Mouse (Mus musculus) lung, adult 2 months (tissue): ENCODE measurements at regions not wholly inside any gene's neighbourhood (a gene's known extent, or its start where the extent isn't known, plus 50 kb on each side); places are given as distances from the start of the nearest gene placed in this dataset.

ENCODE experiments used
- DNase-seq: peaks from one replicate; pipeline ENCODE4 v3.0.0; 2022
- H3K4me1 ChIP-seq: fragments of 200-500 bp; 2 replicates; pipeline ENCODE4 v1.6.1; 2011; ENCODE audit warnings: low read length; ENCODE audit not compliant: control insufficient read depth, insufficient read depth
- H3K4me3 ChIP-seq: fragments of 200-500 bp; replicated peaks from 2 replicates; pipeline ENCODE3; 2011; ENCODE audit warnings: low read depth, mild to moderate bottlenecking, control low read depth, low read length; ENCODE audit errors: extremely low read depth
- CTCF ChIP-seq: fragments of 200-500 bp; IDR thresholded peaks from 2 replicates; pipeline ENCODE4 v1.5.1; 2011; ENCODE audit warnings: mild to moderate bottlenecking, low read length, control low read depth; ENCODE audit not compliant: insufficient read depth
- POLR2A ChIP-seq: fragments of 200-500 bp; IDR thresholded peaks from 2 replicates; pipeline ENCODE4 v1.6.1; 2011; ENCODE audit warnings: low read depth, mild to moderate bottlenecking, control low read depth, low read length, borderline replicate concordance; ENCODE audit errors: extremely low read depth
- WGBS: fragments of 180-500 bp; shearing (Covaris S2); methylation state at CpG from one replicate; pipeline ENCODE4 v1.1.7; 2018; 5-methylcytosine and 5-hydroxymethylcytosine counted together

- Histone ChIP-seq H3K4me1 (no peaks in the 10 kb centered on the region), H3K4me3 (no peak overlapping the region)
- 49% methylated on average over 2 of the region's 2 CpGs for WGBS
- no peak for TF ChIP-seq POLR2A
- no peak for TF ChIP-seq CTCF
- no peak for DNase-seq
Measured at GRCm38 (mm10) chr7:74990198-74990597, 318.9 kb downstream of the Sv2b start.

GRCm38 (mm10) chr7:74979479-74979878 lies 329.6 kb downstream of the Sv2b start:
- TF ChIP-seq CTCF (no peak), POLR2A (no peak)
- DNase-seq: no peak
- Histone ChIP-seq H3K4me1 (no peaks in the 10 kb centered on the region), H3K4me3 (no peak overlapping the region)
- 44% methylated on average over 2 of the region's 2 CpGs for WGBS

GRCm38 (mm10) chr7:74975986-74976385 lies 333.1 kb downstream of the Sv2b start:
- Histone ChIP-seq H3K4me3 (no peak overlapping the region), H3K4me1 (no peaks in the 10 kb centered on the region)
- TF ChIP-seq POLR2A: no peak
- TF ChIP-seq CTCF: no peak
- DNase-seq: no peak

GRCm38 (mm10) chr7:74974448-74974847 lies 334.6 kb downstream of the Sv2b start:
- 46% methylated on average over 3 of the region's 3 CpGs for WGBS
- no peak overlapping the region for H3K4me3 ChIP-seq
- DNase-seq: no peak
- H3K4me1 ChIP-seq: no peaks in the 10 kb centered on the region
- TF ChIP-seq POLR2A (no peak), CTCF (no peak)

GRCm38 (mm10) chr7:74944421-74945098 lies 364.5 kb downstream of the Sv2b start:
- no peaks in the 10 kb centered on the region for H3K4me1 ChIP-seq
- H3K4me3 ChIP-seq: no peak overlapping the region
- WGBS: 56% methylated on average over 5 of the region's 5 CpGs
- TF ChIP-seq POLR2A: no peak
- TF ChIP-seq CTCF: no peak
- no peak for DNase-seq

- no peak for DNase-seq
- 60% methylated on average over 4 of the region's 4 CpGs for WGBS
- no peaks in the 10 kb centered on the region for H3K4me1 ChIP-seq
- no peak for TF ChIP-seq CTCF
- no peak for TF ChIP-seq POLR2A
- no peak overlapping the region for H3K4me3 ChIP-seq
Measured at GRCm38 (mm10) chr7:74942917-74943316, 366.1 kb downstream of the Sv2b start.

- WGBS: 49% methylated on average over 3 of the region's 3 CpGs
- DNase-seq: no peak
- Histone ChIP-seq H3K4me3 (no peak overlapping the region), H3K4me1 (no peaks in the 10 kb centered on the region)
- no peak for TF ChIP-seq CTCF
- TF ChIP-seq POLR2A: no peak
Measured at GRCm38 (mm10) chr7:74942146-74942545, 366.9 kb downstream of the Sv2b start.

GRCm38 (mm10) chr7:74929142-74929829 lies 374.7 kb upstream of the Slco3a1 start:
- TF ChIP-seq POLR2A (no peak), CTCF (no peak)
- no peak for DNase-seq

GRCm38 (mm10) chr7:74928226-74928927 lies 373.8 kb upstream of the Slco3a1 start:
- WGBS: 50% methylated on average over 6 of the region's 6 CpGs
- DNase-seq: no peak
- no peak overlapping the region for H3K4me3 ChIP-seq
- TF ChIP-seq CTCF (no peak), POLR2A (no peak)
- no peaks in the 10 kb centered on the region for H3K4me1 ChIP-seq

More at GRCm38 (mm10) chr7:74929142-74929829, 374.7 kb upstream of the Slco3a1 start:
- H3K4me3 ChIP-seq: no peak overlapping the region
- 52% methylated on average over 8 of the region's 8 CpGs for WGBS
- no peaks in the 10 kb centered on the region for H3K4me1 ChIP-seq
